Comparison of ENCODE assay signal across 24 mouse cellular contexts in the genomic region with DNA sequence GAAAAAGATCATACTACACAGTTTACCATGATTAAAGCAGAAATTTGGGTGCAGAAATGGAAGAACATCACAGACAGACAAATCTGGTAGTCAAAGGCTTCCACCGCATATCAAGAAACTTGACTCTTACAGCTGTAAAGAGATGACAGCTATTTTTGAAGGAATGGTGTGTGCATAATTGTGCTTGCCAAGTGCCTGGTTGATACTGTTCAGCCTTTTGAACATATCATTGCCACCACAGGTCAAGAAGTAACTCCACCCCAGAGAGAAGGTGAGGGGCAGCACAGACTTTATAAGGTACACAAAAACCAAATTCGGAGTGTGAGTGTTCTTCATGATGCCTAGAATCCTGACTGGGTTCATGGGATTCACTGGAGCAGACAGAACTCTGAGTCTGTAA. TPM values are rescaled to one million over a fixed set of nuclear protein-coding genes. Genes with fewer than 3 reads are reported as not detected.
DNase-seq lines count a peak whose midpoint lies in the region; ATAC-seq and TF ChIP-seq lines count a peak whose summit lies in the region.
"Had no signal": no experiment of that assay in that cellular context is flagged by ENCODE, and none has a peak within 500 bp of the region (broad histone marks: within the 10 kb centered on the region; RNA-seq: fewer than 3 reads in every experiment).

No protein-coding gene starts in this region.

- H3K4me3 ChIP-seq in heart, embryonic 15.5 days = no peak overlapping the region
- H3K4me3 ChIP-seq in heart, embryonic 10.5 days = no peak overlapping the region
- no peak overlapping the region for H3K4me3 ChIP-seq in heart, postnatal 0 days (ENCODE audit: low read depth, low read length)
- H3K4me3 ChIP-seq in heart, adult 2 months = no peak overlapping the region
- no peak overlapping the region for H3K4me3 ChIP-seq in heart, embryonic 11.5 days (ENCODE audit: low read depth, low read length)
- H3K4me3 ChIP-seq: embryonic facial prominence, embryonic 10.5 days; embryonic facial prominence, embryonic 12.5 days; forebrain, embryonic 13.5 days; forebrain, embryonic 15.5 days had no signal

- no peak for TF ChIP-seq POLR2A in heart, adult 2 months (IDR thresholded peaks at IDR 0.05; ENCODE audit: insufficient read depth, low read depth, low read length)

- no peak for TF ChIP-seq CTCF in heart, postnatal 0 days (IDR thresholded peaks at IDR 0.05; ENCODE audit: low read depth)
- TF ChIP-seq CTCF in heart, adult 2 months (IDR thresholded peaks at IDR 0.05) = no peak

- no peak for ATAC-seq in heart, embryonic 15.5 days (replicated peaks; ENCODE audit: insufficient number of reproducible peaks, insufficient read depth, low FRiP score, low read depth)
- peak; percentile 54 for ATAC-seq in heart, postnatal 0 days (ENCODE audit: insufficient read depth, low read depth)
- ATAC-seq in heart, embryonic 11.5 days (replicated peaks; ENCODE audit: insufficient number of reproducible peaks, low FRiP score, low TSS enrichment) = no peak
- ATAC-seq: activated CD4-positive, CD25-positive, alpha-beta regulatory T cell, adult 4 months; CD4-positive, CD25-positive, alpha-beta regulatory T cell, adult 4 months; forebrain, embryonic 13.5 days; forebrain, embryonic 15.5 days; Patski had no signal

- H3K27me3 ChIP-seq in heart, embryonic 15.5 days = no peaks in the 10 kb centered on the region
- no peaks in the 10 kb centered on the region for H3K27me3 ChIP-seq in heart, embryonic 10.5 days (ENCODE audit: insufficient read depth, poor library complexity, severe bottlenecking)
- no peaks in the 10 kb centered on the region for H3K27me3 ChIP-seq in heart, postnatal 0 days (ENCODE audit: control insufficient read depth, insufficient read depth, low read length)
- H3K27me3 ChIP-seq in heart, adult 2 months (ENCODE audit: control insufficient read depth, insufficient read depth, low read length) = no peaks in the 10 kb centered on the region
- H3K27me3 ChIP-seq in heart, embryonic 11.5 days (ENCODE audit: control insufficient read depth, insufficient read depth, low read length) = no peaks in the 10 kb centered on the region
- H3K27me3 ChIP-seq: CH12.LX; embryonic facial prominence, embryonic 12.5 days; forebrain, embryonic 13.5 days; forebrain, embryonic 15.5 days; Patski had no signal

- TF ChIP-seq EP300 in heart, postnatal 0 days (IDR thresholded peaks at IDR 0.05; ENCODE audit: low read depth) = no peak
- no peak for TF ChIP-seq EP300 in heart, adult 2 months (IDR thresholded peaks at IDR 0.05; ENCODE audit: insufficient read depth, low read depth, low read length)

- intact Hi-C loops in heart, adult 2 months (cut with DNase I) = no loop called here

- 0 out of 2 replicates have a peak overlapping the region, but pooled peaks have one; percentile 44 for H3K27ac ChIP-seq in heart, embryonic 15.5 days
- H3K27ac ChIP-seq in heart, embryonic 10.5 days = no peak overlapping the region
- peak overlapping the region; percentile 31 for H3K27ac ChIP-seq in heart, postnatal 0 days (ENCODE audit: low read depth)
- no peak overlapping the region for H3K27ac ChIP-seq in heart, adult 2 months
- H3K27ac ChIP-seq in heart, embryonic 11.5 days (ENCODE audit: low read depth, low read length) = no peak overlapping the region
- H3K27ac ChIP-seq: embryonic facial prominence, embryonic 10.5 days; embryonic facial prominence, embryonic 12.5 days; forebrain, embryonic 13.5 days; forebrain, embryonic 15.5 days had no signal

- H3K9ac ChIP-seq in heart, embryonic 15.5 days = no peak overlapping the region
- H3K9ac ChIP-seq in heart, postnatal 0 days (replicated peaks; ENCODE audit: low read depth, low read length) = no peak overlapping the region
- no peak overlapping the region for H3K9ac ChIP-seq in heart, adult 2 months (ENCODE audit: low read depth, low read length)
- no peak overlapping the region for H3K9ac ChIP-seq in heart, embryonic 11.5 days (ENCODE audit: low read depth, low read length)
- H3K9ac ChIP-seq: embryonic facial prominence, embryonic 12.5 days; forebrain, embryonic 13.5 days; forebrain, embryonic 15.5 days had no signal

- peaks cover 9% of the 10 kb centered on the region; the same call in 1 of the 2 replicates for H3K4me1 ChIP-seq in heart, embryonic 15.5 days (replicated peaks)
- H3K4me1 ChIP-seq in heart, embryonic 10.5 days = no peaks in the 10 kb centered on the region
- H3K4me1 ChIP-seq in heart, postnatal 0 days (ENCODE audit: control insufficient read depth, insufficient read depth) = peaks cover 21% of the 10 kb centered on the region
- no peaks in the 10 kb centered on the region; the same call in 1 of the 2 replicates for H3K4me1 ChIP-seq in heart, adult 2 months (ENCODE audit: control insufficient read depth, insufficient read depth, low read length)
- H3K4me1 ChIP-seq in heart, embryonic 11.5 days (ENCODE audit: control insufficient read depth, insufficient read depth, low read length) = no peaks in the 10 kb centered on the region
- H3K4me1 ChIP-seq: embryonic facial prominence, embryonic 10.5 days; embryonic facial prominence, embryonic 12.5 days; forebrain, embryonic 13.5 days; forebrain, embryonic 15.5 days had no signal

- DNase-seq in heart, embryonic 10.5 days (ENCODE audit: low spot score) = no peak
- peak; percentile 69 for DNase-seq in heart, postnatal 0 days (ENCODE audit: low spot score)
- DNase-seq in heart, adult 2 months = no peak
- peak; percentile 6 for DNase-seq in heart, postnatal 4 days
- DNase-seq: adrenal gland, adult 8-10 months; adrenal gland, postnatal 14 days; adrenal gland, postnatal 36 days; B cell, adult 2 months; cerebellum, adult 11-12 months; cerebellum, adult 2 months; cerebellum, adult 9-10 months; cerebellum, postnatal 10 days; cerebellum, postnatal 25 days had no signal

- H3K79me2 ChIP-seq in heart, adult 2 months (replicated peaks; ENCODE audit: control insufficient read depth, insufficient read depth, low read length) = no peaks in the 10 kb centered on the region

- no peaks in the 10 kb centered on the region for H3K36me3 ChIP-seq in heart, embryonic 15.5 days
- no peaks in the 10 kb centered on the region for H3K36me3 ChIP-seq in heart, embryonic 10.5 days
- no peaks in the 10 kb centered on the region for H3K36me3 ChIP-seq in heart, postnatal 0 days (replicated peaks; ENCODE audit: control insufficient read depth, insufficient read depth, low read length)
- H3K36me3 ChIP-seq in heart, adult 2 months (ENCODE audit: control insufficient read depth, insufficient read depth, low read length) = no peaks in the 10 kb centered on the region
- no peaks in the 10 kb centered on the region for H3K36me3 ChIP-seq in heart, embryonic 11.5 days (ENCODE audit: control insufficient read depth, insufficient read depth, low read length)
- H3K36me3 ChIP-seq: embryonic facial prominence, embryonic 10.5 days; embryonic facial prominence, embryonic 12.5 days; forebrain, embryonic 15.5 days; G1E had no signal

- 58% methylated on average over 2 of the region's 2 CpGs for WGBS in heart, embryonic 15.5 days
- 83% methylated on average over 2 of the region's 2 CpGs for WGBS in heart, embryonic 10.5 days
- 51% methylated on average over 2 of the region's 2 CpGs for WGBS in heart, postnatal 0 days
- 72% methylated on average over 2 of the region's 2 CpGs for WGBS in heart, adult 2 months
- 73% methylated on average over 2 of the region's 2 CpGs for WGBS in heart, embryonic 11.5 days (ENCODE audit: insufficient replicate concordance)

- no peak overlapping the region for H3K4me2 ChIP-seq in heart, embryonic 15.5 days
- H3K4me2 ChIP-seq in heart, postnatal 0 days (ENCODE audit: low read depth, low read length) = no peak overlapping the region
- H3K4me2 ChIP-seq in heart, embryonic 11.5 days = no peak overlapping the region
- H3K4me2 ChIP-seq: embryonic facial prominence, embryonic 12.5 days; forebrain, embryonic 13.5 days; forebrain, embryonic 15.5 days had no signal

- no peaks in the 10 kb centered on the region for H3K9me3 ChIP-seq in heart, embryonic 15.5 days (replicated peaks)
- H3K9me3 ChIP-seq in heart, embryonic 10.5 days = no peaks in the 10 kb centered on the region
- H3K9me3 ChIP-seq in heart, postnatal 0 days (replicated peaks; ENCODE audit: control insufficient read depth, low read length) = no peaks in the 10 kb centered on the region
- no peaks in the 10 kb centered on the region for H3K9me3 ChIP-seq in heart, embryonic 11.5 days (replicated peaks; ENCODE audit: control insufficient read depth, low read length)
- H3K9me3 ChIP-seq: embryonic facial prominence, embryonic 10.5 days; embryonic facial prominence, embryonic 12.5 days; forebrain, embryonic 13.5 days; forebrain, embryonic 15.5 days had no signal

RNA-seq across cellular contexts. Expression of a gene that starts 53.1 kb away (rescaled TPM):
- polyA plus RNA-seq in heart, embryonic 15.5 days (2015; fragmentation: Nextera tagmentation; extraction: Ambion mirVana) = 2.3 and 2.9 TPM in 2 replicates
- polyA plus RNA-seq in heart, embryonic 10.5 days (2016; fragmentation: Nextera tagmentation; extraction: Ambion mirVana) = 1.0 and 1.6 TPM in 2 replicates
- total RNA-seq in heart, postnatal 0 days (2014; rRNA removed; ENCODE audit: low replicate concordance) = 4.9 and 7.7 TPM in 2 replicates
- polyA plus RNA-seq in heart, postnatal 0 days (2015; fragmentation: Nextera tagmentation; extraction: Ambion mirVana) = 1.4 and 2.0 TPM in 2 replicates
- 1 to 10 TPM; 2.0 to 3.6 TPM for total RNA-seq in heart, adult 2 months (2021)
- 1.1 and 2.5 TPM in 2 replicates for polyA plus RNA-seq in heart, adult 2 months (2012; rRNA removed)
- total RNA-seq in heart, postnatal 4 days (2021) = 10 to 100 TPM in 1 of 2 experiments, 1 to 10 TPM in 1; 9.6 to 16.4 TPM
- 1.4 and 1.9 TPM in 2 replicates for polyA plus RNA-seq in heart, embryonic 11.5 days (2014; fragmentation: Nextera tagmentation; extraction: Ambion mirVana)
- polyA plus RNA-seq: G1E had no signal

Comparison
In these comparisons a context has a peak if more than half of its experiments do, and no peak if none do; other contexts are left out.
1. H3K27ac ChIP-seq: peak in heart, embryonic 15.5 days (single experiment) and heart, postnatal 0 days (single experiment); none in heart, embryonic 10.5 days (single experiment), heart, adult 2 months (single experiment) and heart, embryonic 11.5 days (single experiment).
2. DNase-seq: peak in heart, postnatal 0 days (single experiment) and heart, postnatal 4 days (single experiment); none in heart, embryonic 10.5 days (single experiment) and heart, adult 2 months (0 of 2).